Mouse (Mus musculus) lung, postnatal 0 days (tissue): ENCODE results near the gene Lrit3.
"Not testable (repeated sequence)": the region's sequence is repeated elsewhere in the genome, so short reads cannot be mapped to it uniquely, and the experiment has no call there.

Experiments
- CTCF ChIP-seq: IDR thresholded peaks from 2 replicates; pipeline ENCODE4 v1.5.1; 2016; ENCODE audit warnings: antibody characterized with exemption, mild to moderate bottlenecking
- EP300 ChIP-seq: IDR thresholded peaks from 2 replicates; pipeline ENCODE4 v1.6.1; 2016; ENCODE audit warnings: antibody characterized with exemption, mild to moderate bottlenecking, control low read depth

GRCm38 (mm10) chr3:129757599-129757998 lies 46.2 kb downstream of the Lrit3 start:
- TF ChIP-seq CTCF, EP300: not testable (repeated sequence)
